Mouse (Mus musculus) left cerebral cortex, adult 8-10 months (tissue): ENCODE measurements at regions not wholly inside any gene's neighbourhood (a gene's known extent, or its start where the extent isn't known, plus 50 kb on each side); places are given as distances from the start of the nearest gene placed in this dataset.

Experiments
- DNase-seq, 2 experiments: peaks; one replicate each; pipeline ENCODE4 v3.0.0; 2022; ENCODE audit warnings: low spot score in 2 of 2

DNA sequence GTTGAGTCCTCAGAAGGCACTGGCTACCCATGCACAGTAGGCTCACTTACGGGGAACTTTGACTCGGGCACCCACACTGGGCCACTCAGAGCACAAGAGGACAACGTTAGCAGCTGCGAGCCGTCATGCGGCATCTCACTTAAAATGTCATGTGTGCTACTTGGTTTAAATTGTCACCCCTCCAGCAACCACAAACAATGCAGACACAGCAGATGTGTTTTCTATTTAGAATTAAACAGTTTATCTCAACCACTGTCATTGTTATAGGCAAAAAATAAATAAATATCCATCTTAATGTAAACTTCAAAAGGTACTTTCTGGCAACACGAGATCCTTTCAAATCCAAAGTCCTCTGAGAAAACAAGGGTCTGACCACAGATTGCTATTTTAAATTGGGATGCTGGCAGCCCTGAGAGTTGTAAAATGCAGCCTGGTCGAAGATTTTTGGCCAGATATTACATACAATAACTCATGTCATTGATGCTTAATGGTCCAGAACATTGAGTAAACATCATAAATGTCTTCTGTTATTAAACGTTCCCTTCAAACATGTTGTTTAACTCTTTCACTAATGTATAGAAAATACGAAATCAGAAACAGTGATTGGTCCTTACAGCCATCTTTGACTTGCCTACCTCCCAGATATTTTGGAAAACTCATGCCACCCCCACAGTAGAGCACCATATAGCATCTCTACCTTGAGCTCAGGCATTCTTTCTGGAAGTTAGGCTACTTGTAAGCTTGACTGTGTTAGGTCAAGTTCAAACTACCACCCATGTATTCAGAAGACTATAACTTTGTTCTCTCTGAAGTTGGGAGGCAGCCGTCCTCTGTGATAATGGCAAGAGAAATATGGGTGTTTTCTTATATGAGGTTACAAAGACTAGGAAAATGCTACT is 232.8 kb upstream of the Tcf21 start:
- no peak for DNase-seq

DNA sequence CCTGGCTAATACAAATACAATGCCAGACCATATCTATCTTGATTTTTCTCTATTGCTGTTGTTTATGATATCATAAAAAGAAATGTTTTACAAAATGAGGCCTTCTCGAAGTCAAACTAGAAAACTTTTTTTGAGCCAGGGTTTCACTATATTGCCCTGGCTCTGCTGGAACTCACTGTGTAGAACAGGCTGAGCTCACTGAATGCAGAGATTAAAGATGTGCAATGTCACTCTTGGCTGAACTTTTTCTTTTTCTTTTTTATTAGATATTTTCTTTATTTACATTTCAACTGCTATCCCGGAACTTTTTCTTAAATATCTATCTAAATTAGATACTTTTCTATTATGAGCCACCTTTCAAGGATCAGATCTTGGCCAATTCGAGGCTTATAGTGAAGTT is 224.5 kb upstream of the Tcf21 start:
- DNase-seq = no peak

GRCm38 (mm10) chr10:23031491-23032126 is 211.6 kb upstream of the Tcf21 start:
- DNase-seq = no peak

DNA sequence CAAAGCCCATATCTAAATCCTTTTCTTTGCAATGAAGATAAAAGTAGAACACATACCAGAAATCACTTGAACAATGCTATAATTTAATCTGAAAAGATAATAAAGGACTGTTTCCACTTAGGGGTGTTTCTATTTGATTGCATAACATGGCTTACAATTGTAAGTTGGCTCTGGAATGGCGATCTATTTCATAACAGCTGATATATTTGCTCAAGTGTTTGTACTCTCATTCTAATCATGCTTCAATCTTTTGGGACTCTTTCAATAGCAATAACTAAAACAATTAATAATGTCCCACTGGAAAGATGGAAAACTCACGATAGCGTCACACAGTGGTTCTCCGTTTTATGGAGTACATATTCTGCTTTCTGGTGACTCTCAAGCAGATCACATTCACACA is 208.0 kb upstream of the Tcf21 start:
- no peak for DNase-seq

- DNase-seq = no peak
Observed at GRCm38 (mm10) chr10:23017151-23017678, 197.2 kb upstream of the Tcf21 start.

GRCm38 (mm10) chr10:23015935-23016694 is 196.1 kb upstream of the Tcf21 start:
- no peak for DNase-seq

DNA sequence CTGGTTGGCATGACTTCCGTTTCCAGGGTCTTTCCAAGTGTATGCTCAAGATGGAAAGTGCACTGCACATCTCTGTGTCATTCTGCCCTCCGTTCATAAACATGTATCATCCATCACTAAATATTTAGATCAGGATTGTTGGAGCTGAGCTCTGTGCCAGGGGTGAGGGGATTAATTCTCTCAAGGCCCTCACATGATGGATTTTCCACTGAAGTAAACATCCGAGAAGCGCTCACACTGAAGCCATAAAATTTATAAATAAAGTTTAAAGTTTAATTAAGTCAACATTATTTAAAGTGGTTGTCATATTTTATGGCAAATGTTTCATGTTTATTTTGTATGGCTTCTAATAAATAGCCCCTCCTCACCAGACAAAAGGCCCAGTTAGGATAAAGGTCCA is 190.7 kb upstream of the Tcf21 start:
- DNase-seq = no peak

- no peak for DNase-seq
Observed at GRCm38 (mm10) chr10:23010201-23010600, 190.2 kb upstream of the Tcf21 start.

DNA sequence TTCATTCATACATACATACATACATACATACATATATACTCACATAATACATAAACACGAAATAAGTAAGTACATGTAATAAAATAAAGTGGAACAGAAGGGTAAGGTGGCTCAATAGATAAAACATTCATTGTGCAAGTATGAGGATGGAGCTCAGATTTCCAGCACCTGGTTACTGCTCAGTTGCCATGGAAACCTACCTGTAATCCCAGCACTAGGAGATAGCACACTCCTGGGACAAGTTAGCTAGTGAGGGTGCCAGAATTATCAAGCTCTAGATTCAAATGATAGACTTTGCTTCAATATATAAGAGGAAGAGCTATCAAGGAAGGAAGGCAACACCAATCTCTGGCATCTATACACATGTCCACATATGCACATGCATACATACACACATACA is 184.8 kb upstream of the Tcf21 start:
- DNase-seq = no peak

DNA sequence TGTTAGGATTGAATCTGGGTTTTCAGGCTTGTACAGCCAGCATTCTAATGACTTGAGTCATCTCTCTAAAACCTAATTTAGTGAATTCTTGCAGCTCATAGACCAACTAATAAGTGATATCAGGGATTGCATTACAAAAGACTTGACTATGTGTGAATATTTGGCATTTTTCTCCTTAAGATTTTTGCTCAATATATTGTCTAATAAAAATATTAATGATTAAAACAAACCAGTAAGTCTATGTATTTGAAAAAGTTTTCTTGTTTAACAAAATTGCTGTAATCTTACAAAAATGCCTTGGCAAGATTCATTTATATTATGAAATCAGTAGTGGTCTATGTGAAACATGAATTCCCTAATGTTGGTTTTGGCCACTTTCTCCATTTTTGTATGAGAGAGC is 183.7 kb upstream of the Tcf21 start:
- no peak for DNase-seq

GRCm38 (mm10) chr10:22998561-22998960 is 178.6 kb upstream of the Tcf21 start:
- DNase-seq = no peak

DNA sequence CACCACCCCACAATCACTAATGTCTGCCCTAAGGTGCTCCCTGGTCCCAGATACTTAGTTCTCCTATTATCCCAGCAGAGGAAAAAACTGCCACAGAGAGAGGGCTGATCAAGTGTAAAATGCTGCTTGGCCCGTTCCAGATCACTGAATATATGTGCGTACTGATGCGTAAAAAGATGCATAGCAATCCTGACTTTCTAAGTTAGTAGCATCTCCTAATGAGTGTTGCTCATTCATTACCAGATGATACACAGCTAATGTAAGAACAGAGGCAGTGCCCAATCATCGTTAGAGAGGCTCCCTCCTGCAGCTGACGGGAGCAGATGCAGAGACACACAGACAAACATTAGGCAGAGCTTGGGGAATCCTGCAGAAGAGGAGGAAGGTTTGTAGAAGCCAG is 177.6 kb upstream of the Tcf21 start:
- DNase-seq = no peak

DNA sequence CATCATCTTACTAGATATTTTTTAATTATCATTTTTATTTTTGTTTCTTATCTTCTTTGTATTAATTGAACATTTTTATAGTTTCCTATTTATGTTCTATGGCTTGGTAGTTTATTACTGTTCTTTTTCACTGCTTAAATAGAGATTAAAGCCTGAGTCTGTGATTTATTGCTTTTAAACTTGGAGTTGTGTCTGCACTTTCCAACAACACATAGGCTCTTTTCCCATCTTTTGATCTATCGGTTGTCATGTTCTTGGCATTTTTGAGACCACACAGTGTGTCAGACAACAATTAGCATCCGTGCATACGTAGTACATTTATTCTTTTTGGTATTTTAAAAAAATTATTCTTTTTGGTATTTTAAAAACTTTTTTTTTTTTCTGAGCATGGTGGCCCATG is 173.2 kb upstream of the Tcf21 start:
- DNase-seq = no peak

GRCm38 (mm10) chr10:22981798-22982197 is 161.8 kb upstream of the Tcf21 start:
- no peak for DNase-seq

DNA sequence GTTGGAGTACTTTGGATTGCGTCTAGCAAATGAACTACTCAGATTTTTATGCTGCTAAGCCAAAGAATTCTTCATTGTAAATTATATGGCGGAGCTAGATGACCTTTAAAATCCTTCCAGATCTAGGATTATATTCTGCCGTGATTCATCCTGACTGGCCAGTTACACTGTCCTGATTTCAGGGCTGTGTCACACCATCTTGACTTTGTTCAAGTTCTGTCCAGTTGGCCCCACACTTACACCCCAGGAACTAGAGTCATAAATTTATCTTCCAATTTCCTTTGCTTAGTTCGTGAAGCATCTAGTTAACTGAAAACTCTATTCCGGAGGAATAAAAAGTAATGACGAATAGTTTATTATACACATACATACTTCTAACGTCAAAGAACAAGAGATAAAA is 158.5 kb upstream of the Tcf21 start:
- no peak for DNase-seq

- DNase-seq = no peak
Observed at GRCm38 (mm10) chr10:22956956-22957355, 137.0 kb upstream of the Tcf21 start.

DNA sequence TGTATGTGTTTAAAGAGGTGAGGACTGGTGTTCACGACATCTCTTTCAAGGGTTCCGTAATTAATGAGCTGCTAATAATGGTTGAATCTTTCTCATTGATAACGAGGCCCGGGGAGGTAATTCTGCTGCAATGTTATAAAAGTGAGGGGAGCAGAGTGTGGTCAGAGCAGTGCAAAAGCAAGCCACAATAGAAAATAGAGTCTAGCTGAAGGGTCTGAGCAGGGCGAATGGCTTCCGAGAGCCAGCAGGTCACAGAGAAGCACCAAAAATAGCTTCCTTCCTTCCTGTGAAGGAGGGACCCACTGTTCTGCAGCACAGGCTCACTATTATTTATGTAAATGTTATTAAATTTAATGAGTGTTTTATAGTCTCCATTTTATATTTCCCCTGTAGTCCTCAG is 133.3 kb upstream of the Tcf21 start:
- no peak for DNase-seq

DNA sequence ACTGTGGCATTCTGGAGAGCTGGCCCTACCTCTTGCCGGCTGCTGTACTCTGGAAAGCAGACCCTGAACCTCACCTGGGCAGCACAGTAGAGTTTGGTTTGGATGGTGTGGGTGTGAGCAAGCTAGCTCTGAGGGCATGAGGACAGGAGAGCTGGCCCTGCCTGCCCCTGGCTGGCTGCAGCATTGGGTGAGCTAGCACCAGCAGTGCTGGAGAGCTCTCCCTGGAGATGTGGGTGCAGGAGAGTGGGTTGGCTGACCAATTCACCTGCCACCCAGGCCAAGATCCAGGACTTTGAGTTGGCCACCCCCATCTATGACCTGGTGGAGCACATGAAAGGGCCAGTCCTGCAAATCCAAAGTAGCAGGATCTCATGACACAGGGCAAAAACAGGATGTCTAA is 124.3 kb upstream of the Tcf21 start:
- DNase-seq = no peak

- DNase-seq = no peak
Observed at GRCm38 (mm10) chr10:22927977-22928376, 108.0 kb upstream of the Tcf21 start.

- DNase-seq = no peak
Observed at GRCm38 (mm10) chr10:22926099-22926498, 106.1 kb upstream of the Tcf21 start.

DNA sequence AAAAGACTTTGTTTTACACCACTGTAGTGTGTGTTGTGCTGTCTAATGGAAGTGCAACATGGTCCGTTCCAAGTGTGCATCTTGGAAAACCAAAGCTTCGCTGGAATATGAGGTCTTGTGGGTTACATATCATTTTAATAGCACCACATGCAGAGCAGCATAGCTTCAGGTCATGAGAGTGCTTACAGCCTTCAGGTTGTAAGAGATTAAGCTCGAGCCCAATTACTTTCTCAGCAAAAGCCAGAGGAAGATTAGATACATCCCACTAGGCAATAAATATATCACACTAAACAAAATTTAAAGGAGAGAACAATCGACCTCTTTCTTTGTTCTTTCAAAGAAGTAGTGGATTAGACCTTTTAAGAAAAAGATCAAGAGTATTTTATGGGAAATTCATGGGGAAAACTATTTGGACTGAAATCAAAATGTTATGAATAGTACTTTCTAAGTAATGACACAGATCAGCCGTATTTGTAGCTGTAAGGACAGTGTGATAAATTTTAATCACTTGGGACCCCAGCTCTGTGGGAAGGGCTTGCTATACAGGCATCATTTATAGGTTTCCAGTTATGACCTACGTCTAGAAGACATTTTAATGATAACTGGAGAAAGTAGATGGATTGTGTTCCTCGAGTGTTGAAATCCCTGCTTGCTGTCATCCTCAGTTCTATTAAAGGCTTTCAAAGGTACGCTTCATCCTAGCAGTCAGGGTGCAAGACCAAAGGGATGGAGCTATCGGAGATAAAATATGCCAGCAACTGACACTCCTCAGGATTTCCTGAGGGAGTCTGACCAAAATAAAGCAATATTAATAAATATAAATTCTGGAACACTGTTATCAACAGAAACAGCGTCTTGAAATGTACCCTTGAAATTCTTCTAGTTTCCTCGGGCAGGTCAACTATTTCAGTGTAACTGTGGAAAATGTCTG is 101.3 kb upstream of the Tcf21 start:
- no peak for DNase-seq
